Mouse (Mus musculus): ENCODE measurements at regions not wholly inside any gene's neighbourhood (a gene's known extent, or its start where the extent isn't known, plus 50 kb on each side); places are given as distances from the start of the nearest gene placed in this dataset.
"Not testable (repeated sequence)": the region's sequence is repeated elsewhere in the genome, so short reads cannot be mapped to it uniquely, and the experiment has no call there.

- 83% methylated on average over 3 of the region's 3 CpGs for WGBS
- not testable (repeated sequence) for H3K27ac ChIP-seq (ENCODE audit: insufficient read depth, low read length); H3K4me3 ChIP-seq (replicated peaks; ENCODE audit: insufficient read depth, low read depth, low read length); H3K4me1 ChIP-seq (ENCODE audit: control insufficient read depth, insufficient read depth, low read length); DNase-seq; H3K27me3 ChIP-seq (ENCODE audit: control insufficient read depth, insufficient read depth, low read length)
Measured at GRCm38 (mm10) chr8:20262253-20262652, 100.8 kb downstream of the Gm15319 start.

- not testable (repeated sequence) for DNase-seq; H3K4me1 ChIP-seq (ENCODE audit: control insufficient read depth, insufficient read depth, low read length); H3K27me3 ChIP-seq (ENCODE audit: control insufficient read depth, insufficient read depth, low read length); H3K4me3 ChIP-seq (replicated peaks; ENCODE audit: insufficient read depth, low read depth, low read length); H3K27ac ChIP-seq (ENCODE audit: insufficient read depth, low read length)
- WGBS, result 44% methylated on average over 9 of the region's 9 CpGs
Measured at GRCm38 (mm10) chr8:20261452-20262181, 101.4 kb downstream of the Gm15319 start.

DNA sequence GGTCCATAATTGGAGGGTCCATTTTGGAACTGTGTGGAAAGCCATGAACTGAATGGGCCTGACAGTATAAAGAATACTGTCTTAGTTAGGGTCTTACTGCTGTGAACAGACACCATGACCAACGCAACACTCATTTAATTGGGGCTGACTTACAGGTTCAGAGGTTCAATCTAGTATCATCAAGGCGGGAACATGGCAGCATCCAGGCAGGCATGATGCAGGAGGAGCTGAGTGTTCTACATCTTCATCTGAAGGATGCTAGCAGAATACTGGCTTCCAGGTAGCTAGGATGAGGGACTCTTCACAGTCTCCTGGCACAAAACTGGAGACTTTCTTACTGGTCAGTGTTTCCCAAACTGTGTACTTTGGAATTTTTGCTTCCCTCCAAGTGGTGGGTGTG, 102.0 kb downstream of the Gm15319 start:
- WGBS, result 95% methylated on average over 2 of the region's 2 CpGs
- not testable (repeated sequence) for H3K4me1 ChIP-seq (ENCODE audit: control insufficient read depth, insufficient read depth, low read length); H3K27ac ChIP-seq (ENCODE audit: insufficient read depth, low read length); H3K27me3 ChIP-seq (ENCODE audit: control insufficient read depth, insufficient read depth, low read length); DNase-seq; H3K4me3 ChIP-seq (replicated peaks; ENCODE audit: insufficient read depth, low read depth, low read length)

GRCm38 (mm10) chr8:20260125-20260640, 102.8 kb downstream of the Gm15319 start:
- not testable (repeated sequence) for DNase-seq; H3K27me3 ChIP-seq (ENCODE audit: control insufficient read depth, insufficient read depth, low read length); H3K4me1 ChIP-seq (ENCODE audit: control insufficient read depth, insufficient read depth, low read length); H3K27ac ChIP-seq (ENCODE audit: insufficient read depth, low read length); H3K4me3 ChIP-seq (replicated peaks; ENCODE audit: insufficient read depth, low read depth, low read length)
- 71% methylated on average over 5 of the region's 7 CpGs for WGBS

GRCm38 (mm10) chr8:20259662-20260061, 103.3 kb downstream of the Gm15319 start:
- H3K4me3 ChIP-seq (replicated peaks; ENCODE audit: insufficient read depth, low read depth, low read length); H3K27ac ChIP-seq (ENCODE audit: insufficient read depth, low read length); H3K4me1 ChIP-seq (ENCODE audit: control insufficient read depth, insufficient read depth, low read length); DNase-seq; H3K27me3 ChIP-seq (ENCODE audit: control insufficient read depth, insufficient read depth, low read length): not testable (repeated sequence)
- WGBS, result 81% methylated on average over 8 of the region's 8 CpGs
